Mouse (Mus musculus) thymus, adult 2 months (tissue): Measurements from ENCODE around the gene Mfsd2b. TPM values are rescaled to one million over a fixed set of nuclear protein-coding genes. Genes with fewer than 3 reads are reported as not detected.
A peak's percentile ranks its signal among the peaks of the same experiment; 100 is the strongest.

ENCODE experiments used
- DNase-seq: peaks from one replicate; pipeline ENCODE4 v3.0.0; 2021
- H3K27ac ChIP-seq: fragments of 200-500 bp; 2 replicates; pipeline ENCODE4 v1.5.1; 2012; ENCODE audit warnings: low read length, control low read depth; ENCODE audit not compliant: control insufficient read depth, insufficient read depth
- H3K27me3 ChIP-seq: fragments of 200-500 bp; 2 replicates; pipeline ENCODE4 v1.6.1; 2012; ENCODE audit warnings: mild to moderate bottlenecking, low read length, moderate library complexity, mixed read lengths; ENCODE audit not compliant: control insufficient read depth, insufficient read depth
- H3K36me3 ChIP-seq: fragments of 200-500 bp; 2 replicates; pipeline ENCODE4 v1.6.1; 2012; ENCODE audit warnings: mild to moderate bottlenecking, low read length, moderate library complexity; ENCODE audit not compliant: control insufficient read depth, insufficient read depth
- H3K4me1 ChIP-seq: fragments of 200-500 bp; replicated peaks from 2 replicates; pipeline ENCODE4 v1.6.1; 2012; ENCODE audit warnings: low read length; ENCODE audit not compliant: control insufficient read depth, insufficient read depth
- H3K4me3 ChIP-seq: fragments of 200-500 bp; 2 replicates; pipeline ENCODE4 v1.5.1; 2012; ENCODE audit warnings: mild to moderate bottlenecking, low read length, control low read depth, moderate library complexity; ENCODE audit not compliant: control insufficient read depth, insufficient read depth
- CTCF ChIP-seq: fragments of 200-500 bp; IDR thresholded peaks from 2 replicates; pipeline ENCODE4 v1.5.1; 2012; ENCODE audit warnings: mild to moderate bottlenecking, control low read depth, low read length, moderate library complexity, borderline replicate concordance; ENCODE audit not compliant: control insufficient read depth, poor library complexity, insufficient read depth; ENCODE audit errors: extremely low read depth
- POLR2A ChIP-seq: fragments of 200-500 bp; IDR thresholded peaks from 2 replicates; pipeline ENCODE4 v1.6.1; 2012; ENCODE audit warnings: mild to moderate bottlenecking, low read length, control low read depth, moderate library complexity; ENCODE audit not compliant: control insufficient read depth, poor library complexity, insufficient read depth; ENCODE audit errors: extremely low read depth
- WGBS: fragments of 180-500 bp; shearing (Covaris S2); methylation state at CpG from one replicate; pipeline ENCODE4 v1.1.7; 2018; 5-methylcytosine and 5-hydroxymethylcytosine counted together
- polyA plus RNA-seq: library from polyadenylated mRNA; depleted of rRNA; stranded (reverse); fragments of >200 nt; gene quantifications from 2 replicates; pipeline ENCODE4 v1.2.3, GENCODE M21; 2012; rRNA removed

Gene Mfsd2b
- polyA plus RNA-seq, 1 experiment, result 2.7 TPM

- Histone ChIP-seq H3K4me1 (peaks cover 2% of the 10 kb centered on the region; the same call in 1 of the 2 replicates), H3K27ac (peak within 1 kb of the TSS; percentile 69), H3K4me3 (peak within 1 kb of the TSS; percentile 87), H3K36me3 (peaks cover 17% of the 10 kb centered on the region), H3K27me3 (no peaks in the 10 kb centered on the region)
- TF ChIP-seq CTCF (no peak), POLR2A (peak; percentile 63)
- peak; percentile 100 for DNase-seq
- under 1% methylated on average over 49 of the region's 49 CpGs for WGBS
Observed at GRCm38 (mm10) chr12:4817361-4818101, 56.6 kb downstream of the Mfsd2b start, which contains the start of gene Sf3b6. TSS of gene Sf3b6 (plus strand) at chr12:4817544.

GRCm38 (mm10) chr12:4816680-4817360 is 57.3 kb downstream of the Mfsd2b start:
- Histone ChIP-seq H3K36me3 (peaks cover 11% of the 10 kb centered on the region), H3K27ac (peak overlapping the region; percentile 32; the same call in 1 of the 2 replicates), H3K4me3 (peak overlapping the region; percentile 87), H3K27me3 (no peaks in the 10 kb centered on the region), H3K4me1 (peaks cover 2% of the 10 kb centered on the region; the same call in 1 of the 2 replicates)
- no peak for DNase-seq
- WGBS, result 8% methylated on average over 24 of the region's 24 CpGs
- TF ChIP-seq POLR2A, result no peak
- no peak for TF ChIP-seq CTCF

GRCm38 (mm10) chr12:4813636-4814035 is 60.5 kb downstream of the Mfsd2b start:
- TF ChIP-seq CTCF (no peak), POLR2A (no peak)
- no peak for DNase-seq

More at GRCm38 (mm10) chr12:4813636-4814035, 60.5 kb downstream of the Mfsd2b start:
- H3K36me3 ChIP-seq, result no peaks in the 10 kb centered on the region
- H3K27ac ChIP-seq, result no peak overlapping the region
- no peak overlapping the region for H3K4me3 ChIP-seq
- no peaks in the 10 kb centered on the region for H3K27me3 ChIP-seq
- H3K4me1 ChIP-seq, result peaks cover 2% of the 10 kb centered on the region; the same call in 1 of the 2 replicates
- 96% methylated on average over 4 of the region's 4 CpGs for WGBS

Other genes with a start within 250 kb of the Mfsd2b start
- gene Fam228a, start 135.9 kb downstream of the Mfsd2b start, polyA plus RNA-seq, result 0.18 and 0.32 TPM in 2 replicates
- 0.32 and 0.80 TPM in 2 replicates for gene Pfn4, start 105.3 kb downstream of the Mfsd2b start, polyA plus RNA-seq
- 0.71 and 0.99 TPM in 2 replicates for gene Fam228b, start 105.1 kb downstream of the Mfsd2b start, polyA plus RNA-seq
- 134 and 153 TPM in 2 replicates for gene Sf3b6, start 56.8 kb downstream of the Mfsd2b start, polyA plus RNA-seq
- 1.7 and 3.7 TPM in 2 replicates for gene Fkbp1b, start 32.8 kb downstream of the Mfsd2b start, polyA plus RNA-seq
- gene Wdcp, start 31.1 kb downstream of the Mfsd2b start, polyA plus RNA-seq, result 9.8 and 10.9 TPM in 2 replicates
- gene Ubxn2a, start 33.3 kb upstream of the Mfsd2b start, polyA plus RNA-seq, result 3.3 and 5.9 TPM in 2 replicates
- 25.5 and 50.2 TPM in 2 replicates for gene Atad2b, start 43.0 kb upstream of the Mfsd2b start, polyA plus RNA-seq